Mouse (Mus musculus): ENCODE data around the gene Irx1.

GRCm38 (mm10) chr13:71958651-71959050, 4.9 kb downstream of the Irx1 start:
- no peak for TF ChIP-seq POLR2A (IDR thresholded peaks at IDR 0.05; ENCODE audit: borderline replicate concordance, control insufficient read depth, low read depth, low read length)
- no peak for TF ChIP-seq CTCF (IDR thresholded peaks at IDR 0.05; ENCODE audit: control insufficient read depth, insufficient read depth, low read length)
